In the genomic region with DNA sequence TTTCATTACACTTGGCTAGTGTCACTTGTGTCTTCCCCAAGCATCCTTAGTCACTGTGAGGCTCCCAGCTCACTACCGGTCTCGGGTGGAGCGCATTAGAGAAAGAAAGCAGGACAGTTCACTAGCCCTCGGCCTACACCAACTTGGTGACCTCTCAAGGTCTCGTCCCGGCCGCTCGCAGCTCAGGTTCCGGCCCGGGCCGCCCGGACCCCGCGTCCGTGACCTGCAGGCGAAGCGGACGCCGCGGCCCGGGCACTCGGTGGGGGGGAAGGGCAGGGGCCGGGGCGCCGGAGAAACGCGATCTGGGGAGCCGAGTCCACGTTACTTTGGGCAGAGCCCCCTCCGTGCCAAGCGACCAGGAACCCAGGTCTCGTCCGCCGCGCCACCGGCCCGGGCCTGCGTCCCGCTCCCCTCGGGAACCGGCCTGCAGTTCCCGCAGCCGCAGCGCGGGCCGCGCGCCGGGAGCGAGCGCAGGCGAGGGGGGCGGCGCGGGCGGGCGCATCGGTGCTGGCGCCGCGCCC, we compare ENCODE assay signal across 9 mouse cellular contexts. TPM values are rescaled to one million over a fixed set of nuclear protein-coding genes. Genes with fewer than 3 reads are reported as not detected.
DNase-seq lines count a peak whose midpoint lies in the region; ATAC-seq and TF ChIP-seq lines count a peak whose summit lies in the region.
"Had no signal": no experiment of that assay in that cellular context is flagged by ENCODE, and none has a peak within 500 bp of the region (broad histone marks: within the 10 kb centered on the region; RNA-seq: fewer than 3 reads in every experiment).

No protein-coding gene starts in this region.

- H3K27ac ChIP-seq in cerebellum, adult 2 months (ENCODE audit: insufficient read depth, low read length): peak overlapping the region; percentile 35; the same call in 1 of the 2 replicates
- peak overlapping the region; percentile 40 for H3K27ac ChIP-seq in bone marrow macrophage, adult 2 months (ENCODE audit: insufficient read depth, low read depth, low read length)
- H3K27ac ChIP-seq in forebrain, embryonic 14.5 days (ENCODE audit: low read depth, low read length): peak overlapping the region; percentile 93

- peak overlapping the region; percentile 98 for H3K9ac ChIP-seq in forebrain, embryonic 14.5 days (ENCODE audit: low read length)

- peak overlapping the region; percentile 95 for H3K4me3 ChIP-seq in cerebellum, adult 2 months (replicated peaks; ENCODE audit: insufficient read depth, low read depth, low read length)
- peak overlapping the region; percentile 99 for H3K4me3 ChIP-seq in bone marrow macrophage, adult 2 months (ENCODE audit: insufficient read depth, low read length)
- peak overlapping the region; percentile 95 for H3K4me3 ChIP-seq in forebrain, embryonic 14.5 days (ENCODE audit: low read depth, low read length)

- peak; percentile 51 to 71 for DNase-seq in cerebellum, adult 2 months
- no peak for DNase-seq in cerebellum, adult 11-12 months
- DNase-seq in forebrain, embryonic 14.5 days (ENCODE audit: low spot score): peak; percentile 51
- peak; percentile 2 for DNase-seq in heart, postnatal 25 days (ENCODE audit: low spot score)
- peak; percentile 60 to 74 for DNase-seq in kidney, postnatal 4 days
- peak; percentile 35 for DNase-seq in lung, postnatal 10 days
- peak; percentile 17 for DNase-seq in ovary, postnatal 14 days (ENCODE audit: low spot score)

- H3K36me3 ChIP-seq in forebrain, embryonic 14.5 days (ENCODE audit: control insufficient read depth, insufficient read depth, low read length): 0 out of 2 replicates have a peak, but pooled peaks cover 4% of the 10 kb centered on the region

- intact Hi-C loops in heart, postnatal 25 days (cut with DNase I): loop anchor here (5.0 kb wide), 2 partner anchors 33 to 73 kb away; a partner anchor contains a TSS

- 1% methylated on average over 51 of the region's 61 CpGs for WGBS in cerebellum, adult 2 months
- under 1% methylated on average over 45 of the region's 61 CpGs for WGBS in forebrain, embryonic 14.5 days

- peak overlapping the region; percentile 84 for H3K4me2 ChIP-seq in forebrain, embryonic 14.5 days (ENCODE audit: low read length)

- no peaks in the 10 kb centered on the region for H3K9me3 ChIP-seq in forebrain, embryonic 14.5 days (replicated peaks; ENCODE audit: control insufficient read depth, low read length)

- no peaks in the 10 kb centered on the region for H3K4me1 ChIP-seq in cerebellum, adult 2 months (ENCODE audit: control insufficient read depth, insufficient read depth, low read length)
- H3K4me1 ChIP-seq in bone marrow macrophage, adult 2 months (ENCODE audit: control insufficient read depth, insufficient read depth, low read length): peaks cover 14% of the 10 kb centered on the region
- H3K4me1 ChIP-seq in forebrain, embryonic 14.5 days (ENCODE audit: control insufficient read depth, insufficient read depth, low read length): peaks cover 8% of the 10 kb centered on the region

- peak; percentile 42 for ATAC-seq in forebrain, embryonic 14.5 days

- TF ChIP-seq CTCF in cerebellum, adult 2 months (IDR thresholded peaks at IDR 0.05; ENCODE audit: borderline replicate concordance, insufficient read depth, low read depth, low read length): no peak
- no peak for TF ChIP-seq CTCF in bone marrow macrophage, adult 2 months (IDR thresholded peaks at IDR 0.05; ENCODE audit: low read depth, low read length)

- no peaks in the 10 kb centered on the region for H3K27me3 ChIP-seq in cerebellum, adult 2 months (ENCODE audit: control insufficient read depth, insufficient read depth, low read length)
- no peaks in the 10 kb centered on the region for H3K27me3 ChIP-seq in forebrain, embryonic 14.5 days (replicated peaks; ENCODE audit: control insufficient read depth, insufficient read depth, low read length)

- no peak for TF ChIP-seq POLR2A in cerebellum, adult 2 months (IDR thresholded peaks at IDR 0.05; ENCODE audit: borderline replicate concordance, insufficient read depth, low read length)
- no peak; the same call in 1 of the 2 replicates for TF ChIP-seq POLR2A in bone marrow macrophage, adult 2 months (IDR thresholded peaks at IDR 0.05; ENCODE audit: borderline replicate concordance, low read depth, low read length)

RNA-seq across cellular contexts. Expression of a gene that starts 0.3 kb away (rescaled TPM):
- 5.2 and 5.6 TPM in 2 replicates for polyA plus RNA-seq in cerebellum, adult 2 months (2012; rRNA removed)
- 14.4 and 14.7 TPM in 2 replicates for polyA plus RNA-seq in bone marrow macrophage, adult 2 months (2012; ENCODE audit: insufficient read depth, insufficient read length, missing spikeins)
- polyA plus RNA-seq in forebrain, embryonic 14.5 days (2014; fragmentation: Nextera tagmentation; extraction: Ambion mirVana): 17.7 and 21.3 TPM in 2 replicates
- total RNA-seq in heart, postnatal 25 days (2021): 1 to 10 TPM; 2.6 to 2.7 TPM

RNA-seq across cellular contexts. Expression of a gene that starts 56.2 kb away (rescaled TPM):
- polyA plus RNA-seq in cerebellum, adult 2 months (2012; rRNA removed): not detected in 2 replicates
- not detected in 2 replicates for polyA plus RNA-seq in bone marrow macrophage, adult 2 months (2012; ENCODE audit: insufficient read depth, insufficient read length, missing spikeins)
- 0.14 and 0.27 TPM in 2 replicates for polyA plus RNA-seq in forebrain, embryonic 14.5 days (2014; fragmentation: Nextera tagmentation; extraction: Ambion mirVana)
- not detected for total RNA-seq in heart, postnatal 25 days (2021)
- total RNA-seq: left cerebral cortex, postnatal 10 days had no signal

Comparison
In these comparisons a context has a peak if more than half of its experiments do, and no peak if none do; other contexts are left out.
1. H3K27ac ChIP-seq: peak in every context shown above with its lines; median percentile 93 in forebrain, embryonic 14.5 days; 40 in bone marrow macrophage, adult 2 months; 35 in cerebellum, adult 2 months.